Mouse (Mus musculus): ENCODE data around the gene Gm3893. TPM values are rescaled to one million over a fixed set of nuclear protein-coding genes. Genes with fewer than 3 reads are reported as not detected.
"Not testable (repeated sequence)": the region's sequence is repeated elsewhere in the genome, so short reads cannot be mapped to it uniquely, and the experiment has no call there.

Gm3893 gene
- not detected for total RNA-seq (2021)

GRCm38 (mm10) chr4:42090907-42091306 is at the start of gene Gm3893:
Gm3893 (plus strand) TSS chr4:42091207.
- DNase-seq (ENCODE audit: extremely low spot score in 1 of 2, low spot score in 1 of 2), result not testable (repeated sequence)

- not testable (repeated sequence) for DNase-seq (ENCODE audit: extremely low spot score in 1 of 2, low spot score in 1 of 2)
Measured at GRCm38 (mm10) chr4:42114517-42114916, 23.5 kb downstream of the Gm3893 start, which contains the start of gene Gm13304. Gm13304 (plus strand) TSS chr4:42114817.

Other genes with a start within 250 kb of the Gm3893 start
- not detected for gene Gm21541, start 187.6 kb upstream of the Gm3893 start, total RNA-seq (2021)
- gene Gm20878, start 149.6 kb upstream of the Gm3893 start, total RNA-seq (2021), result 10 to 100 TPM; 16.0 to 17.9 TPM
- gene Fam205a4, start 125.1 kb upstream of the Gm3893 start, total RNA-seq (2021), result 1 to 10 TPM; 1.1 to 1.8 TPM
- 1 to 10 TPM in 1 of 2 experiments, under 1 TPM in 1; 0.56 to 3.9 TPM for gene Gm21093, start 56.5 kb upstream of the Gm3893 start, total RNA-seq (2021)
- 10 to 100 TPM in 1 of 2 experiments, 1 to 10 TPM in 1; 8.9 to 15.5 TPM for gene Gm13304, start 23.6 kb downstream of the Gm3893 start, total RNA-seq (2021)
- 10 to 100 TPM in 1 of 2 experiments, 1 to 10 TPM in 1; 4.6 to 11.6 TPM for gene Gm13306, start 62.2 kb downstream of the Gm3893 start, total RNA-seq (2021)
- 1 to 10 TPM; 1.7 to 3.0 TPM for gene Gm13305, start 77.4 kb downstream of the Gm3893 start, total RNA-seq (2021)
- gene Gm10600, start 149.4 kb downstream of the Gm3893 start, total RNA-seq (2021), result 1 to 10 TPM; 5.0 to 8.3 TPM
- gene Ccl21b, start 164.6 kb downstream of the Gm3893 start, total RNA-seq (2021), result not detected
- not detected for gene Gm21953, start 203.1 kb downstream of the Gm3893 start, total RNA-seq (2021)
- gene Fam205a3, start 227.1 kb downstream of the Gm3893 start, total RNA-seq (2021), result under 1 TPM in 1 of 2 experiments, not detected in 1; 0.52 TPM